Mouse (Mus musculus) cerebellum, postnatal 10 days (tissue): ENCODE results near the gene Skida1.

Experiments
- DNase-seq, 2 experiments: peaks; one replicate each; pipeline ENCODE4 v3.0.0; 2021; ENCODE audit warnings: mixed read lengths in 2 of 2

Skida1 gene

GRCm38 (mm10) chr2:18038895-18039371 is 9.9 kb downstream of the Skida1 start:
- peak; percentile 39 to 49 for DNase-seq

DNA sequence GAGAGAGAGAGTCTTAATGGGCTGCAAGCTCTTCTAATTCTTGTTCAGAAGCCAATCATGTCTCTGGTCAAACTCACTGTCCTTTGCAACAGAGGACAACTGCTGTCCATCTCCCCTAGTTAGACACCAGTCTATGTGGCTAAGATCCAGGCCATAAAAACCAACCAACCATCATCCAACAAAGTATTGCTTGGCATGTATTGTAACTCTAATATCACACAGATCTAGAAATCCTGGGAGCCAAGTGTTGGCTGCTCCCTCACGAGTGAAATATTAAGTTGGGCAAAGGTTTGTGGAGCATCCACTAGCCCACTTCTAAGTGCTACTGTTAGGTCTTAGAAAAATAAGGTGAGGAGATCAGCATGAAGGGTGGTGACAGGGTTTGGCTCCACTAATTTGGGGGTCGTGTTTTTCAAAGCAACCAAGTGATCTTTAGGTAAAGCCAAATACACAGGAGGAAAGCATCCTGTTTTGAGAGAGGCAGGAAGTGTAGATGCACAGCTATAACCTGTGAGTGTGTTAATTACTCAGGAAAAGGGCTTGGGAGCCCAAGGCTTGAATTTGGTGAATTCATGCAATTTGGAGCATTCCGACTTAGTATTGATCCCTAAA is 10.6 kb downstream of the Skida1 start:
- peak in 1 of 2 experiments; percentile 21 for DNase-seq

- no peak for DNase-seq
These were observed 11.4 kb downstream of the Skida1 start, which contains the start of gene A930004D18Rik for GRCm38 (mm10) chr2:18037491-18037890. Gene A930004D18Rik, minus strand, starts transcription at chr2:18037737.

- DNase-seq = peak in 1 of 2 experiments; percentile 11
These were observed 14.2 kb downstream of the Skida1 start for GRCm38 (mm10) chr2:18034371-18035250.

- peak in 1 of 2 experiments; percentile 11 for DNase-seq
These were observed 15.4 kb downstream of the Skida1 start for GRCm38 (mm10) chr2:18033166-18034108.

- DNase-seq = no peak
These were observed 16.3 kb downstream of the Skida1 start for GRCm38 (mm10) chr2:18032538-18032895.

DNA sequence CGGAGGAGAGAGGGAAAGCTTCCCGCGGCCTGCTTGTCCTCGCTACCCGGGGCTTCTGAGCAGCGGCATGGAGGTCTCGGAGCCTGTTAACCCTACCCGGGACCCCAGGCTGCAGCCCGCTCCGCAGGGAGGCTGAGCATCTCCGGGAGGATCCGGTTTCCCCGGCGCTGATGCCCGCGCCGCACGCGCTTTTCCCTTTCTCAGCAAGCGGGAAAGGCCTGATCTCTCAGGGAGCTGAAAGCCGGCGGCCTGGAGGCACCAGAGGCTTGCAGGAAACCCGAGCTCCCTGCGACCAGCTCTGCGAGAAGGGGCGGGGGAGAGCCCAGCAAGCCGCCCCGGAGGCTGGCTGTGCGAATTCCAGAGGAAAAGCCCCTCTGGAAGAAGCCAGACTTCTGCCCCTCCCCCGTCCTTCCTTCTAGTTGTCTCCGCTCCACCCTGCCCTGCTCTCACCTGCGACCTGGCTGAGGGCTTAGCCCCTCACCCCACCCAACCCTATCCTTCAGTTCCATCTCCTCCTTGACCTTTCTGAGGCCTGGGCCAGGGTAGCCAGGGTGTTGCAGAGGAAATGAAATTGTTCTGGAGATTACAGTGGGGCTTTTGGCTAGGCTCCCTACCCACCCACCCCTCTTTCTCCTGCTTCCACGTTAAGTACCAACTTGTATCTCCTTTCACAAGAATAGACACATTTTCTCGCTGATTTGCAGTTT is 16.9 kb downstream of the Skida1 start:
- DNase-seq = peak; percentile 65 to 76

- peak; percentile 49 to 66 for DNase-seq
These were observed 17.5 kb downstream of the Skida1 start for GRCm38 (mm10) chr2:18031271-18031821.

DNA sequence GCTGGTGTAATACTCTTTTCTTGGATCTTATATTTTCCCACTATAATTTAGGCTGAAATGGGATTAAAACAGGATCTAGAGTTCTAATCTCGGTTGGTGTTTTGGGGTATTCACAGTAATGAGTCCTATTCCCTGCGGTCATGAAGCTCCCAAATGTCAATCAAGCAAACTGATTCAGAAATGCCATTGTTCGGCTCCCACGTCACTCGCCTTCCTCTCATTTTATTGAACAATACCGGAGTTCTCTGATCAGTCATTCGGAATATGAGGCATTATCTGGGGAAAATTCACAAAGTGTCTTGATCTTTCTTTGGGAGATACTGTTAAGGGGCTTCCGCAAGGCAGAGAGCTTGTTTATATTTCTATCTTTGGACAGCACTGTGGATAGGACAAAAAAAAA is 18.3 kb downstream of the Skida1 start:
- DNase-seq = peak in 1 of 2 experiments; percentile 30

GRCm38 (mm10) chr2:18029656-18030055 is 19.2 kb downstream of the Skida1 start:
- DNase-seq = peak in 1 of 2 experiments; percentile 13

DNA sequence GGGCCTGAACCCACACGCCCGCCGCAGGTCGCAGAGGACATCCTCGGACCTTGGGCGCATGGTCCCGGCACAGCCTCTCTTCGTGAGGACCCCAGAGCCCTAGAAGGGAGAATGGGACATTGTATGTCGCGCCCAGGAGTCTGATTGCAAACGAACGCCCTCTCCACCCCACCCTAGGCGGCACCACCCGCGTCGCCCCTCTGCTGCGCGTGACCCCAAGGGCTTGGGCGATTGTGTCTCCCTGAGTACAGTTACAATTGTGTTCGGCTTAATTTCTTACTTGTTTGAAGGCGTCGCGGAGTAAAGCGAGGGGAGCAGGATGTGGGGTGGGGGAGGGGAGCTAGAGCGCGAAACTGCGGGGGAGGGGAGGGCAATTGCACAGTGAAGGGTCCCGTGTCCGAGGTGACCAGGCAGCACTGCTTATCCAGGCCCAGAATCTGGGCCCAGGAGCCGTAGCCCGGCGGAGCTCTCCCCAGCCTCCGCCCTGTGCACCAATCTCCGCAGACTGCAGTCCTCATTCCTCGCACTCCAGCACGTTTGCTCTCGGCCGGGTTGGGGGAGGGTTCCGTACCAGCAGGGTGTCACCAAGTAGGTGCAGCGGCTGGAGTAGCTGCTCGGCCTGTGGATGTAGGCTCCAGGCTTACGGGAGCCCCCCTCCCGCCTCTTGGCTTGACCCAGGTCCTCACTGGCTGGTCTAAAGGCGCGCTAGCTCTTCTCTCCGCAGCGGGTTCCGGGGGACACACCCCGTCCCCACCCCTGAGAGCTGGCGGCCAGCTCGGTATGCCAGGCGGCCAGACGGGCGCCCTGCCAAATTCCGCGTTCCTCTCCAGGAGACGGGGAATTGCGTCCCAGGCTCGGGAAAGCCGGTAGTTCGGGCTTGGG is 20.5 kb downstream of the Skida1 start:
- peak; percentile 96 to 97 for DNase-seq

- DNase-seq = peak; percentile 96 to 97
These were observed 21.3 kb downstream of the Skida1 start for GRCm38 (mm10) chr2:18027448-18028139.

- peak; percentile 68 to 77 for DNase-seq
These were observed 22.5 kb downstream of the Skida1 start for GRCm38 (mm10) chr2:18026116-18026947.

DNA sequence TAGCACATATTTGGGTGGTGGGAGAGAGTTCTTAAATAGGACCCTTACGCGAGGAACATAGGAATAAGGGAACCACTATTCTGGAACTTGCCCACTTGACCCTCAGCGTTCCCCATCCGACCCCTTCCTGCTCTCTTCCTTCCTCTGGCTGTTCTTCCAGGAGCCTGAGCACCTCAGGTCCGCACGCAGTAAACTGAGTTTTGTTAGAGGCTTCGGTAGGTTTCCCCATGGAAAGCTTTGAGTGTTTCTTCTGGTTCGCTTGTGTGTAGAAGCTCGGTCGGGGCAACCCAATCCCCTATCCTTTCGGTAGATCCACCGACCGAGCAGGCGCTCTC is 23.1 kb downstream of the Skida1 start:
- DNase-seq = no peak

DNA sequence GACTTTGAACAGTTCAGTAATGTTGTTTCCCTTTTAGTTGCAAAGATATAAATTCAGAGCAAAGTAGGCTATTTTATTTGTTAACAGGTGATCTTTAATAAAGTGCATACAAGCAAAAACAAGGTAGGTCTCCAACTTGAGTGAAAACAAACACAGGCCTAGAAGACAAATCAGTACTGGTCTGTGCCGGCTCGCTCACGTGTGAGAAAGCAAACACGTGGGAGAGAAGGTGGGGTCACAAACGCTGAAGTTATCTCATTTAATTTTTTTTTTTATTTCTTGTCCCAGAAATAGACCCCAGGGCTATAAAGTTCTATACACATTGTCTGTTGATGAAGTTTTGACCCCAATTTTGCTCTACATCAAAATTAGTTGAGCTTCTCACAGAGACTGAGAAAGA is 23.7 kb downstream of the Skida1 start:
- no peak for DNase-seq

DNA sequence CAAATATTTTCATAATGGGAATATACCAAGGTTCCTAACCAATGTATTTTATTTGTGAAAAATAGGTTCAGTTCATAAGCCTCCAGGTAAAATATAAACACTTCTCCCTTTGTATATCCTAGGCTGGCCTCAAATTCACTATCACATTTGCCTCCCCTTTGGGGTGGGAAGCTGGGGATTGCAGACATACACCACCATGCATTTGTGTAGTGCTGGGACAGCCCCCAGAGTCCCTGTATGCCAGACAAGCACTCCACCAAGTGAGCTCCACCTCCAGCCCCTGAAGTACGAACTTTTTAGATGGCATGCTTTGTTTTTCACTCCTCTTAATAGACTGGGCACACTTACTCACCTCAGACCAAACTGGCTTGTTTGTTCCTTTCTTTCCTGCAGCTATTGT is 26.0 kb downstream of the Skida1 start:
- DNase-seq = no peak

DNA sequence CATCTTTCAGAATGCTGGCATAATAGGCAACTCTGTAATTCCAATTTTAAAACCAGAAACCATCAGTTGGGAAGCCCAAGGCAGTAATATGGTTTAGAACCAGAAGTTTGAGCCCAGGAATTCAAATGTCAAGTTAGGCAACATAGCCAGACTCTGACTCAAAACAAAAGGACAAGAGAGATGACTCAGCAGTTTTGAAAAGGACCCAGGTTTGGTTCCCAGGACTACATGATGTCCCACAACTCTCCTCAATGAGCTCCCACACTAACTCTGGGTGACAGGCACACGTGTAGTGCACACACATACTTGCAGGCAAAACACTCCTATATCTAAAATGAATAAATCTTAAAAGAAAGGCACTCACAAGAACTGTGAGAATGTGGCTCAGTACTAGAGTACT is 29.7 kb downstream of the Skida1 start:
- no peak for DNase-seq

- DNase-seq = no peak
These were observed 31.5 kb downstream of the Skida1 start for GRCm38 (mm10) chr2:18017321-18017720.

GRCm38 (mm10) chr2:18016639-18017038 is 32.2 kb downstream of the Skida1 start:
- no peak for DNase-seq
